Mouse (Mus musculus): ENCODE data around the gene Ephb2.

Gene Ephb2

GRCm38 (mm10) chr4:136834815-136835620 lies 770 bp downstream of the Ephb2 start:
- DNase-seq: no peak

DNA sequence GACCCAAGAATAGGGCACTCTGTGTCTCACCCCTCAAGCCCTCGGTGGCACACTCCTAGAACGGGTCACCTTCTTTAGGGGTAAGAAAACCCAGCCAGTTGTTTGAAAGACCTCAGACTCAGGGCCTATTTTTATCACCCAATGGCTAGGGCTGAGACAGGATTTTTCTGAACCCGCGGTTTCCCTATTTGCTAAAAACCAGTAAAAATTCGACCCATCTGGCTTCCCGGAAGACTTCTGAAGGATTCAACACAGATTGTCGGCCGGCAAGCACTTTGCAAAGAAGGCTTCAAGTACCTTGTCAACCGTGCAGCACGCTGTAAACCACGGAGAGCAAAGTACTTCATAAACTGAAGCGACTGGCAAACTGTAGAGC lies 1.4 kb downstream of the Ephb2 start:
- no peak for DNase-seq

- no peak for DNase-seq
These were observed 2.0 kb downstream of the Ephb2 start for GRCm38 (mm10) chr4:136833619-136834351.

DNA sequence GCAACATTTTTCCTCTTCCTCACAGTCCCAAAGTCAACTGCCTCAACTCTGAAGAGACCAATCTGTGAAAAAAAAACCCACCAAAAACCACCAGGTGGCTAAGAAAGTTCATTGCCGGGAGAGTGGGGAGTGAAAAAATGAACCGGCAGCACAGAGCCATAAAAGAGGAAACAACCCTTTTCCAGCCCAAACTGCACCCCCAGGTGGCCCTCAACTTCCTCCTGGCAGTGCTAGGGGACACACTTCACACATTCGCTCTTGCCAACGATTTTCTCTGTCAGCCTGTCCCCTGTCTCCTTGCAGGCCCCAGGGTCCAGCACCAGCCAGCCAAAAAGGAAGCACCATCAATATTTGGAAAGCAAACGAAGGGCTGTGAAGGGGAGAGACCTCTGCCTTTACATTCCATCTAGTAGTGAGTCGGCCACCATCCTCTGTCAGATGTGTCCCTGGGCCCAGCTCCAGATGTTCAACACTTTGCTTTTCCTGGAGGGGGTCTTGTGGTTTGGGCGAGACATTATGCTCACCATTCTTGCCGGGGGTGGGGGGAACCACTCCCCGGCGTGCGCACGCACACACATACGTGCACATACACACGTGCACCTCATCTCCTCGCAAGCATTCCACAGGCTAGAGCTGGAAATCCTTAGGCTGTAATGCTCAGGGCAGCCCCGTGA lies 3.1 kb downstream of the Ephb2 start:
- DNase-seq: no peak

- no peak for DNase-seq
These were observed 5.4 kb downstream of the Ephb2 start for GRCm38 (mm10) chr4:136830272-136830823.

- DNase-seq: peak; percentile 26
These were observed 6.0 kb downstream of the Ephb2 start for GRCm38 (mm10) chr4:136829837-136830236.

DNA sequence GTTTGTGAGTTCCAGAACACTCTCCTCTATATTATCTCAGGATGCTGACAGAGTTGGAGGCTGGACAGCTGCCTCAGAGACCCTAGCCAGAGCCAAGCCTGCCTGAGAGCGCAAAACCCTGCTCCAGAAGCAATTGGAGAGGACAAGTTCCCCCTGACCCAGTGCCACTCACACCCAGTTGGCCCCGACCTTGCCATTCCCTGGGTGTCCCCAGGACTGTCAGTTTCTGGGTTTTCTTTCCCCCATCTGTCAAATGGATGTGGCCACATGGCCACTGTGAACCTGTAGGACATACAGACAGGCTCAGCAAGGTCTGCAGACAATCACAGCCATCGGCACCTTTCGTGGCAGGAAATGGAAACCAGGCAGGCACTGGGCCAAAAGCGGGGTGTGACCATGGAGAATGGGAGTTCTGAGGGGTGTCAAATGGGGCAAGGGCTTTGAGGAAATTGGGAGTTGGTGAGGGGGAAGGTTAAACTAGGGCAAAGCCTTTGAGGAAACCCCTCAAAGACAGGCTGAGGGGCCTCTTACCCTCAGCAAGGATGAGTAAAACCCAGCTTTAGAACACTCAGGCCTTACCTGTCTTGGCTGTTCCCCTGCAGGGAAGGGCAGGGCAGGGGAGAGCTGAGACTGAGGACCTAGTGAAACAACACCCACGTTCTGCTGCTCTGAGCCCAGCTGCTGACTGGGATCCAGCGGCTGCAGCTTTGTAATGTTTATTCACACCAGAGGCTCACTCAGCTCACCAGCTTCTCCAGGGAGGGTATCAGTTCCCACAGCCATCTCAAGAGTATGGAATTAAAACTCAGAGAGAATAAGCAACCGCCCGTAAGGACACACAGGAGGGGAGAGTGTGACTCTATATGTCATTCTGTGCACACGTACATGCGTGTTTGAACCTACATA lies 6.9 kb downstream of the Ephb2 start:
- no peak for DNase-seq

DNA sequence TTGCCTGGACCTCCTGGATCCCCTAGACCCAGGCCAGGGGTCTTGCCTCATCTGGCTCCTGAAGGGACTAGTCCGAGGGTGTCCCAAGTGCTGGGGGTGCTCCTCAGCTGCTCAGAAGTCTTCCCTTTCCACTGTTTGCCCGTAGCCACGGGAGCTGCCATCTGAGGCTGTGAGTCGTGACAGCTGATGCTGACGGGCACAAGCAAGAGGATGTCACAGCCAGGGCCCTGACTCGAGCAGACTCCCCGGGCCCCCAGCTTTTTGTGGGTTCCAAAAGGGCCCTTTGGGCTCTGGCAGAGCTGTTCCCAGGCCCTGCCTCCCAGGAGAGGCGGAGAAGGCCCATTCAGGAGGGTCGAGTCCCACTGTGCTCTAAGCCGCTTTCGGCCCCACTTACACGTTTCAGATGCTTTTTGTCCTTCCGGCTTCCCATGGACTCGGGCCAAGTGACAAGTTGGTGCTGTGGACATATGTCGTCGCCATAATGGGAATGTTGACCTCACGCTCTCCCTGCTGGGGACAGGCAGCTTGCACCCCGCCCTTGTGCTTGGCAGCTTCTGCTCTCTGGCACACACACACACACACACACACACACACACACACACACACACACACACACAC lies 10.7 kb downstream of the Ephb2 start:
- DNase-seq: no peak

GRCm38 (mm10) chr4:136820069-136820522 lies 15.7 kb downstream of the Ephb2 start:
- no peak for DNase-seq

DNA sequence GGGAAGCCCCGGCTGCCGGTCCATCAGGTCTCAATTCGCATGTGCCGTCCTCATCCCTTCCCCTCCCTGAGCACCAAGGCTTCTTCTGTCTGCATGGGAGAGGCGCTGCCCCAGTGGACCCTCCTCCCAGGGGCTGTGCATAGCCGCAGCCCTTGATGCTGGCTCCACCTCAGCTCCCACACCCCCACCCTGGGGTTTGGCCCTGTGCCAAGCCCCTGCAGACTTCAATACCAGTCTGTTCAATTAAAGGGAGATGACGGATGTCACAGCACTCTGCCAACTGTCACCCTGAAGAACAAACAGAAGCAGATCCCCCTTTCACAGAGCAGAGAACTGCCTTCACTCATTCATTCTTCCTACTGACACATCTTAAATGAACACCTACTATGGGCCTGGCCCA lies 19.1 kb downstream of the Ephb2 start:
- DNase-seq: no peak

DNA sequence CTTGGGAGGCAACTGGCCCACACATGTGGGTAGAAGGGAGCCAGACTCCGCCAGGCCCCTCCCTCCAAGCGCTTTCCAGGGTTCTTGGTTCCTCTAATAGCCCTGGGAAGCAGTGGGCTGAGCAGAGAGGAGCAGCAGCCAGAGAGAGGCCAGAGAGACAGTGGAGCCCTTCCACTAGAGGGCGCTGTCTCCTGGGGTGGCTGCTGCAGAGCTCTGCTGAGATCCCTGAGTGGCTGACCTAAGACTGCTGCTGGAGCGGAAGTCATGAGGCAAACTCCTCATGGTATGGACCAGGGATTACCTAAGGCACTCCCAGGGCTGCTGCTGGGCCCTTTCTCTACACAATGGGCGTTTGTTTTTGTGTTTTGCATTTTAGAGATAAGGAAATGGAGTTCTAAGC lies 20.4 kb downstream of the Ephb2 start:
- DNase-seq: no peak

- no peak for DNase-seq
These were observed 23.2 kb downstream of the Ephb2 start for GRCm38 (mm10) chr4:136812543-136812942.

- DNase-seq: no peak
These were observed 24.2 kb downstream of the Ephb2 start for GRCm38 (mm10) chr4:136811596-136811995.

DNA sequence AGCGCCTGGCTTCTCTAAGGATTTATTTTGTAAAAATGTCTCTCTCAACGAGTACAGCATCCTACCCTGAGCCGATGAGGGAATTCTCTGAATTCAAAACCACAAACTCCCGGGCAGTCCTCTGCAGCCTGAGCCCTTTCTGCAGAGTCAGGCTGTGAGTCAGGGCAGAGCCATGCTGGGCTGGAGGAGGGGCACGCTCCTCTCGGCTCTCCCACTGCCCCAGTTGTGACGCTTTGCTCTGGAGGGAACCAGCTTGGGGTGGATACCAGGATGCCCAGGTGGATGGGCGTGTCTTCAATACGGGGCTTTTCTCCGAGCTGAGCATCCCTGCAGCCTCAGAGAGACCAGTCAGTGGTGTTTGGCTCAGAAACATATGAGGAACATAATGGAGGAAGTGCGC lies 27.3 kb downstream of the Ephb2 start:
- no peak for DNase-seq

- DNase-seq: no peak
These were observed 28.3 kb downstream of the Ephb2 start for GRCm38 (mm10) chr4:136807448-136808009.

GRCm38 (mm10) chr4:136806254-136806653 lies 29.5 kb downstream of the Ephb2 start:
- no peak for DNase-seq

GRCm38 (mm10) chr4:136804343-136804742 lies 31.4 kb downstream of the Ephb2 start:
- peak; percentile 68 for DNase-seq

DNA sequence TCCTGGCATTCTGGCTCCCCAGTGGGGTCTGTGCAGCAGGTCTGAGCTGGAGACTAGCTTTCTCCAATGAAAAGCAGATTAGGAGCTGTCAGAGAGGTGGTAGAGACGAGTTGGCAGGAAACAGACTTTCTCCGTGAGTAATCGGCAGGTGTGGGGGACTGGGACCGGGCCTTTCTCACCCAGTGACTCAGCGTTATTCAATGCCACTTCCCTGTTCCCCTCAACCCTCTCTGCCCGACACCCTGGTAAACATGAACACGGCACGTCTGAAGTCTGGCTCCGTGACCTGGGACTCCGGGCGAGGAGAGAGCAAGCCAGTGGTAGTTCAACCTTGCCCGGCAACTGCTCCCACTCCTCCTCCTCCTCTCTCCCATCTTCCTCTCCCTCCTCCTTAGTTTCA lies 33.3 kb downstream of the Ephb2 start:
- DNase-seq: peak; percentile 59

DNA sequence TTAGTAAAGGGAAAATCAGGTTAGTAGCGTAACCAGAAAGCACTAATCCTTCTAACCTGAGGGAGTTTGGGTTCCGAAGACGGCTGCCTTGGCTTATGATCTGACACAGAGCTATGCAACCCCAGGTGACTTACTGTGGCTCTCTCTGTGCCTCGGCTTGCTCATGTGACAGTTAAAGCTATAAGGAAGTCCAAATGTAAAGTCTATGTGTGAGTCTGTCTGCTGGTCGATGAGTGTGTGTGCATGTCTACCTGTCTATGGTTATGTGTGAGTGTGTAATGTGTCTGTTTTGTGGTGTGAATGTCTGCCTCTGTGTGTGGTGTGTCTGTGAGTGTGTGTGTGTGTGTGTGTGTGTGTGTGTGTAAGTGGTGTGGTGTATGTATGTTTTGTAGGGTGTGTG lies 33.8 kb downstream of the Ephb2 start:
- DNase-seq: no peak

DNA sequence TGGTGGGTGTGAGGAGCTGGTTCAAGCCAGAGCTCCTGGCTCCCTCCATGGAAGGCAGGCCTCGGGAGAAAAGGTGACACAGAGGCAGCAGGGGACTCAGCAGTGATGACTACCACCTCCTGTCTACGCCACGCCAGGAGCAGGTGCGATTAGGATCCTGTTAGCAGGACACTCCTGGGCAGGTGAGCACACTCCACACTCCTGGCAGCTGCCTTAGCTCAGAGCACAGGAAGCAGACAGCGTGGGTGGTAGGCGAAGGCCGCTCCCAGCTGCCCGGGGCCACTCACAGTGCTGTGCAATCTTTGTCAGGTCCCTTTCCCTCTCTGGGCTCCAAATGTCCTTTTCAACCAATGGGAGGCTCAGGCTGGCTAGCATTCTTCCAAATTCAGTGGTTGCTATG lies 34.3 kb downstream of the Ephb2 start:
- DNase-seq: no peak

- DNase-seq: no peak
These were observed 35.4 kb downstream of the Ephb2 start for GRCm38 (mm10) chr4:136800366-136800765.

All from lung, postnatal 36 days (tissue).